18 mouse cellular contexts compared by ENCODE assay signal in genomic region chr9:86976896-86977295, GRCm38 (mm10). TPM values are rescaled to one million over a fixed set of nuclear protein-coding genes. Genes with fewer than 3 reads are reported as not detected.
DNase-seq lines count a peak whose midpoint lies in the region; ATAC-seq and TF ChIP-seq lines count a peak whose summit lies in the region.
"Had no signal": no experiment of that assay in that cellular context is flagged by ENCODE, and none has a peak within 500 bp of the region (broad histone marks: within the 10 kb centered on the region; RNA-seq: fewer than 3 reads in every experiment).

No protein-coding gene starts in this region.

- DNase-seq in heart, adult 18-20 months, result peak; percentile 4 to 8
- no peak for DNase-seq in heart, adult 9 months (ENCODE audit: low spot score in 2 of 2)
- peak; percentile 44 for DNase-seq in midbrain, postnatal 0 days (ENCODE audit: low spot score)
- peak; percentile 85 to 93 for DNase-seq in cerebellum, adult 2 months
- DNase-seq in layer of hippocampus, adult 9-10 months (ENCODE audit: low spot score), result peak; percentile 21
- no peak for DNase-seq in gastrocnemius, postnatal 36 days
- no peak for DNase-seq in thymus, postnatal 25 days
- DNase-seq: kidney, adult 8-10 months; thymus, adult 18-20 months had no signal

- no peak overlapping the region for H3K4me3 ChIP-seq in midbrain, postnatal 0 days (ENCODE audit: low read depth, low read length)
- H3K4me3 ChIP-seq in midbrain, embryonic 16.5 days (ENCODE audit: low read depth, low read length), result no peak overlapping the region
- H3K4me3 ChIP-seq in cerebellum, adult 2 months (replicated peaks; ENCODE audit: insufficient read depth, low read depth, low read length), result no peak overlapping the region
- H3K4me3 ChIP-seq: heart, embryonic 15.5 days; hindbrain, embryonic 15.5 days; myocyte had no signal

- intact Hi-C loops in gastrocnemius, postnatal 36 days (cut with DNase I), result no loop called here

- 85% methylated on average over 4 of the region's 4 CpGs for WGBS in midbrain, postnatal 0 days
- 81% methylated on average over 4 of the region's 4 CpGs for WGBS in midbrain, embryonic 16.5 days
- 15% methylated on average over 4 of the region's 4 CpGs for WGBS in cerebellum, adult 2 months

- no peak for ATAC-seq in midbrain, postnatal 0 days (ENCODE audit: low FRiP score)
- no peak for ATAC-seq in midbrain, embryonic 16.5 days
- ATAC-seq: lung, postnatal 0 days had no signal

- no peaks in the 10 kb centered on the region for H3K9me3 ChIP-seq in midbrain, postnatal 0 days (ENCODE audit: low read length)
- no peaks in the 10 kb centered on the region for H3K9me3 ChIP-seq in midbrain, embryonic 16.5 days (replicated peaks; ENCODE audit: control insufficient read depth, low read length, poor library complexity, severe bottlenecking)
- H3K9me3 ChIP-seq: G1E; heart, embryonic 15.5 days; hindbrain, embryonic 15.5 days had no signal

- H3K4me2 ChIP-seq in midbrain, postnatal 0 days (ENCODE audit: low read depth, low read length, poor library complexity, severe bottlenecking), result no peak overlapping the region
- no peak overlapping the region for H3K4me2 ChIP-seq in midbrain, embryonic 16.5 days (ENCODE audit: low read length)
- H3K4me2 ChIP-seq: heart, embryonic 15.5 days; hindbrain, embryonic 15.5 days; liver, embryonic 11.5 days had no signal

- TF ChIP-seq CTCF in midbrain, postnatal 0 days (IDR thresholded peaks at IDR 0.05), result no peak
- TF ChIP-seq CTCF in cerebellum, adult 2 months (IDR thresholded peaks at IDR 0.05; ENCODE audit: borderline replicate concordance, insufficient read depth, low read depth, low read length), result no peak

- no peak overlapping the region for H3K27ac ChIP-seq in midbrain, postnatal 0 days (ENCODE audit: low read depth, low read length)
- no peak overlapping the region for H3K27ac ChIP-seq in midbrain, embryonic 16.5 days (ENCODE audit: low read length)
- H3K27ac ChIP-seq in cerebellum, adult 2 months (ENCODE audit: insufficient read depth, low read length), result peak overlapping the region; percentile 73; the same call in 1 of the 2 replicates
- H3K27ac ChIP-seq: heart, embryonic 15.5 days; hindbrain, embryonic 15.5 days had no signal

- H3K36me3 ChIP-seq in midbrain, postnatal 0 days (ENCODE audit: insufficient read depth, low read length), result no peaks in the 10 kb centered on the region
- H3K36me3 ChIP-seq in midbrain, embryonic 16.5 days (ENCODE audit: control insufficient read depth, insufficient read depth, low read length), result no peaks in the 10 kb centered on the region
- H3K36me3 ChIP-seq: G1E; heart, embryonic 15.5 days; hindbrain, embryonic 15.5 days had no signal

- no peak for TF ChIP-seq POLR2A in cerebellum, adult 2 months (IDR thresholded peaks at IDR 0.05; ENCODE audit: borderline replicate concordance, insufficient read depth, low read length)

- H3K4me1 ChIP-seq in midbrain, postnatal 0 days (ENCODE audit: insufficient read depth, low read length), result no peaks in the 10 kb centered on the region; the same call in 1 of the 2 replicates
- H3K4me1 ChIP-seq in midbrain, embryonic 16.5 days (ENCODE audit: control insufficient read depth, insufficient read depth, low read length), result peaks cover 3% of the 10 kb centered on the region; the same call in 1 of the 2 replicates
- peaks cover 6% of the 10 kb centered on the region; the same call in 1 of the 2 replicates for H3K4me1 ChIP-seq in cerebellum, adult 2 months (ENCODE audit: control insufficient read depth, insufficient read depth, low read length)
- H3K4me1 ChIP-seq: heart, embryonic 15.5 days; hindbrain, embryonic 15.5 days had no signal

- H3K9ac ChIP-seq in midbrain, postnatal 0 days (replicated peaks; ENCODE audit: low read length, poor library complexity, severe bottlenecking), result no peak overlapping the region
- no peak overlapping the region for H3K9ac ChIP-seq in midbrain, embryonic 16.5 days (ENCODE audit: low read depth, low read length)
- H3K9ac ChIP-seq: heart, embryonic 15.5 days; hindbrain, embryonic 15.5 days had no signal

- no peaks in the 10 kb centered on the region for H3K27me3 ChIP-seq in midbrain, postnatal 0 days (ENCODE audit: insufficient read depth, low read length)
- no peaks in the 10 kb centered on the region for H3K27me3 ChIP-seq in midbrain, embryonic 16.5 days (ENCODE audit: control insufficient read depth, insufficient read depth, low read depth, low read length)
- no peaks in the 10 kb centered on the region for H3K27me3 ChIP-seq in cerebellum, adult 2 months (ENCODE audit: control insufficient read depth, insufficient read depth, low read length)
- H3K27me3 ChIP-seq: heart, embryonic 15.5 days; hindbrain, embryonic 15.5 days had no signal

RNA-seq across cellular contexts. Expression of gene Ripply2, which starts 38.4 kb away (rescaled TPM):
- not detected for total RNA-seq in heart, adult 18-20 months (2021)
- total RNA-seq in midbrain, postnatal 0 days (2014; rRNA removed), result 2.6 and 3.5 TPM in 2 replicates
- 16.4 and 17.1 TPM in 2 replicates for polyA plus RNA-seq in midbrain, postnatal 0 days (2015; fragmentation: Nextera tagmentation; extraction: Ambion mirVana)
- 9.3 and 9.4 TPM in 2 replicates for polyA plus RNA-seq in midbrain, embryonic 16.5 days (2015; fragmentation: Nextera tagmentation; extraction: Ambion mirVana)
- polyA plus RNA-seq in cerebellum, adult 2 months (2012; rRNA removed), result 10.0 and 13.2 TPM in 2 replicates
- not detected for total RNA-seq in gastrocnemius, postnatal 36 days (2021)
- total RNA-seq: G1E; gastrocnemius, postnatal 4 days; megakaryocyte-erythroid progenitor cell, adult 5-6 weeks had no signal
- polyA plus RNA-seq: G1E; liver, embryonic 11.5 days; lung, postnatal 0 days; myocyte had no signal

RNA-seq across cellular contexts. Expression of gene Cyb5r4, which starts 44.9 kb away (rescaled TPM):
- 10 to 100 TPM; 30.5 to 31.0 TPM for total RNA-seq in heart, adult 18-20 months (2021)
- total RNA-seq in midbrain, postnatal 0 days (2014; rRNA removed), result 29.9 and 31.6 TPM in 2 replicates
- polyA plus RNA-seq in midbrain, postnatal 0 days (2015; fragmentation: Nextera tagmentation; extraction: Ambion mirVana), result 31.0 and 33.0 TPM in 2 replicates
- 56.8 and 61.3 TPM in 2 replicates for polyA plus RNA-seq in midbrain, embryonic 16.5 days (2015; fragmentation: Nextera tagmentation; extraction: Ambion mirVana)
- 33.6 and 34.3 TPM in 2 replicates for polyA plus RNA-seq in cerebellum, adult 2 months (2012; rRNA removed)
- total RNA-seq in gastrocnemius, postnatal 36 days (2021), result 10 to 100 TPM; 29.2 to 30.5 TPM

Comparison
In these comparisons a context has a peak if more than half of its experiments do, and no peak if none do; other contexts are left out.
1. DNase-seq: peak in heart, adult 18-20 months (2 of 2), midbrain, postnatal 0 days (single experiment), cerebellum, adult 2 months (2 of 2) and layer of hippocampus, adult 9-10 months (single experiment); none in heart, adult 9 months (0 of 2), gastrocnemius, postnatal 36 days (0 of 2) and thymus, postnatal 25 days (single experiment).